Mouse (Mus musculus) heart, adult 11 months (tissue): Measurements from ENCODE around the gene Cdk19.
A peak's percentile ranks its signal among the peaks of the same experiment; 100 is the strongest.

Experiments
- DNase-seq: peaks from one replicate; pipeline ENCODE4 v3.0.0; 2022

Cdk19 gene

GRCm38 (mm10) chr10:40444586-40444985 is 105.2 kb downstream of the Cdk19 start:
- DNase-seq: peak; percentile 79

GRCm38 (mm10) chr10:40446088-40446604 is 106.8 kb downstream of the Cdk19 start:
- no peak for DNase-seq

- DNase-seq: peak; percentile 56
Measured at GRCm38 (mm10) chr10:40446630-40447029, 107.3 kb downstream of the Cdk19 start.

- peak; percentile 88 for DNase-seq
Measured at GRCm38 (mm10) chr10:40447295-40447694, 107.9 kb downstream of the Cdk19 start.

GRCm38 (mm10) chr10:40447921-40448320 is 108.6 kb downstream of the Cdk19 start:
- peak; percentile 48 for DNase-seq

- DNase-seq: no peak
Measured at GRCm38 (mm10) chr10:40448444-40448843, 109.1 kb downstream of the Cdk19 start.

GRCm38 (mm10) chr10:40449571-40449970 is 110.2 kb downstream of the Cdk19 start:
- DNase-seq: peak; percentile 71

GRCm38 (mm10) chr10:40450171-40450570 is 110.8 kb downstream of the Cdk19 start:
- peak; percentile 51 for DNase-seq

- peak; percentile 19 for DNase-seq
Measured at GRCm38 (mm10) chr10:40457116-40457515, 117.8 kb downstream of the Cdk19 start.

- peak; percentile 78 for DNase-seq
Measured at GRCm38 (mm10) chr10:40459141-40459540, 119.8 kb downstream of the Cdk19 start.

- DNase-seq: peak; percentile 76
Measured at GRCm38 (mm10) chr10:40461362-40461761, 122.0 kb downstream of the Cdk19 start.

- DNase-seq: peak; percentile 10
Measured at GRCm38 (mm10) chr10:40462257-40462656, 122.9 kb downstream of the Cdk19 start.

- peak; percentile 70 for DNase-seq
Measured at GRCm38 (mm10) chr10:40467174-40467911, 128.0 kb downstream of the Cdk19 start.

- DNase-seq: no peak
Measured at GRCm38 (mm10) chr10:40467912-40468254, 128.5 kb downstream of the Cdk19 start.

- no peak for DNase-seq
Measured at GRCm38 (mm10) chr10:40469145-40469544, 129.8 kb downstream of the Cdk19 start.

- peak; percentile 96 for DNase-seq
Measured at GRCm38 (mm10) chr10:40476535-40477285, 137.3 kb downstream of the Cdk19 start.

- peak; percentile 89 for DNase-seq
Measured at GRCm38 (mm10) chr10:40477426-40478075, 138.2 kb downstream of the Cdk19 start.

GRCm38 (mm10) chr10:40478626-40479025 is 139.3 kb downstream of the Cdk19 start:
- DNase-seq: peak; percentile 81

- peak; percentile 39 for DNase-seq
Measured at GRCm38 (mm10) chr10:40479216-40479615, 139.9 kb downstream of the Cdk19 start.

- DNase-seq: peak; percentile 74
Measured at GRCm38 (mm10) chr10:40479621-40480193, 140.3 kb downstream of the Cdk19 start.

- DNase-seq: peak; percentile 58
Measured at GRCm38 (mm10) chr10:40481534-40481933, 142.2 kb downstream of the Cdk19 start.

- no peak for DNase-seq
Measured at GRCm38 (mm10) chr10:40482285-40482684, 142.9 kb downstream of the Cdk19 start.
